Mouse (Mus musculus) MEL (cell line): ENCODE results near the gene Wdr1. TPM values are rescaled to one million over a fixed set of nuclear protein-coding genes. Genes with fewer than 3 reads are reported as not detected.

ENCODE experiments used
- DNase-seq: peaks from one replicate; pipeline ENCODE4 v3.0.0; 2011; ENCODE audit warnings: low read depth, low spot score
- H3K27ac ChIP-seq: 2 replicates; pipeline ENCODE4 v1.5.1; 2012; ENCODE audit warnings: low read depth, mild to moderate bottlenecking, control low read depth, low read length, moderate library complexity; ENCODE audit not compliant: control insufficient read depth
- H3K27me3 ChIP-seq, 2 experiments: fragments of 150-350 bp in 1 of 2; sonication (generic) in 1 of 2; 2 replicates each; pipeline ENCODE4 v1.6.1; 2012; ENCODE audit warnings: low read length in 2 of 2, mild to moderate bottlenecking in 2 of 2, improper control_type of control experiment in 1 of 2, moderate library complexity in 1 of 2; ENCODE audit not compliant: insufficient read depth in 2 of 2, control insufficient read depth in 1 of 2
- H3K36me3 ChIP-seq, 2 experiments: 2 replicates each; pipeline ENCODE4 v1.6.1; 2012 to 2014; ENCODE audit warnings: low read length in 2 of 2, improper control_type of control experiment in 1 of 2, inconsistent platforms in 1 of 2, mild to moderate bottlenecking in 1 of 2; ENCODE audit not compliant: insufficient read depth in 2 of 2, control insufficient read depth in 1 of 2
- H3K4me1 ChIP-seq, 2 experiments: fragments of 150-350 bp in 1 of 2; sonication (generic) in 1 of 2; 2 replicates each; pipeline ENCODE4 v1.6.1; 2012; ENCODE audit warnings: low read length in 2 of 2, improper control_type of control experiment in 1 of 2, mild to moderate bottlenecking in 1 of 2; ENCODE audit not compliant: insufficient read depth in 2 of 2, control insufficient read depth in 1 of 2
- H3K4me3 ChIP-seq, 2 experiments: fragments of 150-350 bp in 1 of 2; sonication (generic) in 1 of 2; 2 replicates each; pipeline ENCODE4 v1.5.1; 2012; ENCODE audit warnings: low read depth in 2 of 2, low read length in 2 of 2, mild to moderate bottlenecking in 2 of 2, moderate library complexity in 2 of 2, control low read depth in 1 of 2, improper control_type of control experiment in 1 of 2; ENCODE audit not compliant: control insufficient read depth in 1 of 2, insufficient read depth in 1 of 2
- H3K79me2 ChIP-seq: 2 replicates; pipeline ENCODE4 v1.6.1; 2012; ENCODE audit warnings: mild to moderate bottlenecking, low read length, moderate library complexity; ENCODE audit not compliant: control insufficient read depth, poor library complexity, insufficient read depth
- H3K9ac ChIP-seq: 2 replicates; pipeline ENCODE4 v1.6.1; 2012; ENCODE audit warnings: low read depth, mild to moderate bottlenecking, control low read depth, low read length, moderate library complexity; ENCODE audit not compliant: control insufficient read depth, poor library complexity, severe bottlenecking
- H3K9me3 ChIP-seq: fragments of 150-350 bp; sonication (generic); replicated peaks from 2 replicates; pipeline ENCODE4 v1.6.1; 2012; ENCODE audit warnings: mild to moderate bottlenecking, low read length, improper control_type of control experiment, moderate library complexity; ENCODE audit not compliant: insufficient read depth
- CHD2 ChIP-seq: IDR thresholded peaks from 2 replicates; pipeline ENCODE4 v1.6.1; 2011; ENCODE audit warnings: low read length, improper control_type of control experiment
- E2F4 ChIP-seq: IDR thresholded peaks from 2 replicates; pipeline ENCODE4 v1.6.1; 2011; ENCODE audit warnings: low read depth, low read length, improper control_type of control experiment, borderline replicate concordance
- ETS1 ChIP-seq: IDR thresholded peaks from 2 replicates; pipeline ENCODE4 v1.6.1; 2012; ENCODE audit warnings: low read depth, mild to moderate bottlenecking, inconsistent platforms, low read length, improper control_type of control experiment, moderate library complexity
- GABPA ChIP-seq: IDR thresholded peaks from 2 replicates; pipeline ENCODE4 v1.6.1; 2012; ENCODE audit warnings: low read depth, mild to moderate bottlenecking, inconsistent platforms, low read length, improper control_type of control experiment, moderate library complexity
- HCFC1 ChIP-seq: IDR thresholded peaks from 2 replicates; pipeline ENCODE4 v1.6.1; 2012; ENCODE audit warnings: low read depth, mild to moderate bottlenecking, inconsistent platforms, low read length, improper control_type of control experiment, moderate library complexity
- KAT2A ChIP-seq: conservative IDR thresholded peaks from 2 replicates; pipeline ENCODE4 v1.6.1; 2012; ENCODE audit warnings: low read depth, low read length, improper control_type of control experiment, inconsistent platforms
- MAFK ChIP-seq: IDR thresholded peaks from 2 replicates; pipeline ENCODE4 v1.6.1; 2011; ENCODE audit warnings: low read depth, mild to moderate bottlenecking, low read length, improper control_type of control experiment, borderline replicate concordance
- MXI1 ChIP-seq: IDR thresholded peaks from 2 replicates; pipeline ENCODE4 v1.6.1; 2011; ENCODE audit warnings: mild to moderate bottlenecking, low read depth, low read length, improper control_type of control experiment
- MYB ChIP-seq: IDR thresholded peaks from 2 replicates; pipeline ENCODE4 v1.6.1; 2011; ENCODE audit warnings: mild to moderate bottlenecking, low read depth, low read length, improper control_type of control experiment
- POLR2AphosphoS2 ChIP-seq: IDR thresholded peaks from 2 replicates; pipeline ENCODE4 v1.6.1; 2011; ENCODE audit warnings: low read length, improper control_type of control experiment
- POLR2AphosphoS5 ChIP-seq: IDR thresholded peaks from 2 replicates; pipeline ENCODE4 v1.6.1; 2012; ENCODE audit warnings: low read depth, borderline replicate concordance, mild to moderate bottlenecking, inconsistent platforms, low read length, moderate library complexity, mixed read lengths
- RAD21 ChIP-seq: IDR thresholded peaks from 2 replicates; pipeline ENCODE4 v1.6.1; 2011; ENCODE audit warnings: mild to moderate bottlenecking, low read depth, low read length, improper control_type of control experiment
- SIN3A ChIP-seq: IDR thresholded peaks from 2 replicates; pipeline ENCODE4 v1.6.1; 2012; ENCODE audit warnings: low read length, improper control_type of control experiment, inconsistent platforms
- TBP ChIP-seq: IDR thresholded peaks from 2 replicates; pipeline ENCODE4 v1.8.0; 2011; ENCODE audit warnings: low read depth, low read length, improper control_type of control experiment
- UBTF ChIP-seq: IDR thresholded peaks from 2 replicates; pipeline ENCODE4 v1.6.1; 2012; ENCODE audit warnings: low read depth, mild to moderate bottlenecking, inconsistent platforms, low read length, improper control_type of control experiment, moderate library complexity, borderline replicate concordance; ENCODE audit not compliant: insufficient read depth
- USF1 ChIP-seq: IDR thresholded peaks from 2 replicates; pipeline ENCODE4 v1.6.1; 2014; ENCODE audit warnings: low read depth, mild to moderate bottlenecking, inconsistent platforms, low read length, improper control_type of control experiment, moderate library complexity
- ZMIZ1 ChIP-seq: IDR thresholded peaks from 2 replicates; pipeline ENCODE4 v1.6.1; 2012; ENCODE audit warnings: low read depth, mild to moderate bottlenecking, inconsistent platforms, low read length, improper control_type of control experiment, moderate library complexity
- polyA plus RNA-seq, 2 experiments: library from polyadenylated mRNA; stranded (reverse) in 1 of 2; unstranded in 1 of 2; fragments of >175 nt in 1 of 2; fragments of >200 nt in 1 of 2; gene quantifications; 2 replicates each; pipeline versions ENCODE4 v1.2.1 to v1.2.4; 2012; ENCODE audit warnings: low replicate concordance in 2 of 2, low read depth in 1 of 2; ENCODE audit not compliant: insufficient read length in 2 of 2, insufficient read depth in 1 of 2, missing spikeins in 1 of 2
- total RNA-seq: library from RNA; depleted of rRNA; stranded (reverse); fragments of 300-350 nt; gene quantifications from 2 replicates; pipeline ENCODE4 v1.2.3, GENCODE M21; 2012

The Wdr1 gene
- total and polyA plus RNA-seq, 3 experiments, result 144 to 174 TPM; not detected in 1

DNA sequence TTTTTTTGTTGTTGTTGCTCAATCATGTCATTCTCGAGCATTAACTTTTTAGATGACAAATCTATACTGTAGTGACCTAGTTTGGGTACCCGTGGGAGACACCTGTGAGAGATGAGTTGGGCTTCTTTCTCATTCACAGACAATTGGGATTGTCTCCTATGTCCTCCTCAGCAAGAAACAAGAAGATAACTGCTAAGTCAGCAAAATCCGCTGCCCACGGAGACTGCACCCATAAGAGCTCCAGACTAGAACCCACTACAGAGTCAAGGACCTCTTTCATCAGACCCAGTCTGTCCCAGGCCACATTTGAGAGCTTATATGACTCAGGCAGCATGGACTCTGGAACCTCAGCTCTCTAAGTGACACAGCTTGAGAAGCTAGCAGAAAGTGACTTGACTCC, 73.3 kb downstream of the Wdr1 start:
- 0 out of 2 replicates have a peak, but pooled peaks have one; percentile 47 for TF ChIP-seq MAFK
- TF ChIP-seq TBP, result no peak
- Histone ChIP-seq H3K9me3 (no peaks in the 10 kb centered on the region), H3K27me3 (no peaks in the 10 kb centered on the region), H3K79me2 (no peaks in the 10 kb centered on the region), H3K36me3 (no peaks in the 10 kb centered on the region), H3K4me1 (peaks cover 0 to 3% of the 10 kb centered on the region in 2 experiments; a peak in 1 of 4 replicates), H3K4me3 (no peak overlapping the region), H3K27ac (no peak overlapping the region), H3K9ac (no peak overlapping the region)
- no peak for DNase-seq

DNA sequence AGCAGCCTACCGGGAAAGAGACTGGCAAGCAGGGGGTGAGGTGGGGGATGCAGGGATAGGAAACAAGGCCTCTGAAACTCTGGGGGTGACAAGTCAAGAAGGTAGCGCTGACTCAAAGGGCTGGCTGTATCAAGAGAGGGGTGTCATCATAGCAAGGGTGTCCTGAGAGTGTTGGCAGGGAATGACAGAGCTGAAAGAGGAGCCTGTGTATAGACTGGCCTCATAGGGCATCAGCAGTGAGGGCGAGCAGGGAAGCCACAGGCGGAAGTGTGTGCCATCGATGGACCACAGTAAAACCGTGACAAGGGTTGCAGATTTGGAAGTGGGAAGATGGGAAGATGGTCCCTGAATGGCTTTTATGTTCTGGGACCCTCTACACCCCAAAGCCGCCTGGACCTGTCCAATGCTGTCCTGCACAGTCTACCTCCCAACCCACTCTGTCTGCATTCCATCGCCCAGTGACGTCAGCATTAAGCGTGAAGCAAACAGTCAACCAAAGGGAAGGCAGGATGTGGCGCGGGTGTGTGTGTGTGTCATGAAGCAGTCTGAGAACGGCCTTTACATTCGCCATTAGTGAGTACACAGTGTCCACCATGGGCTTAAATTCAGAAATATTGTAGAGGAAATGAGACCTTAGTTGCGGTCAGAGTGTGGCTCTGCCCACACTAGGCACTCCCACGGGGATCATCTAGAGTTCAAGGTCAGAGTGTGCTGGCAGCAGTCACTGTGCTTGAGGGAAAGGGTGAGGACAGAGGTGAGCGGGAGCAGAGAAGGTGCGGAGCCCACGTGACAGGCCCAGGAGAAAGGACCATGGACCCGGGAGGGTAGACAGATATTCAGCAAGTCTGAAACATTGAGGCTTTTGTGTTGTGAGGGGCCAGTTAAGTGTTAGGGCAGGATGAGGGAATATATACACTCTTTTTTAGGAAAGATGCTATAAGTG, 74.1 kb downstream of the Wdr1 start:
- Histone ChIP-seq H3K4me1 (peaks cover 0 to 3% of the 10 kb centered on the region in 2 experiments; a peak in 1 of 4 replicates), H3K27ac (no peak overlapping the region), H3K9me3 (no peaks in the 10 kb centered on the region), H3K36me3 (peaks cover 0 to under 1% of the 10 kb centered on the region in 2 experiments; a peak in 1 of 4 replicates), H3K79me2 (no peaks in the 10 kb centered on the region), H3K9ac (no peak overlapping the region), H3K4me3 (no peak overlapping the region), H3K27me3 (no peaks in the 10 kb centered on the region)
- TF ChIP-seq HCFC1 (no peak), ZMIZ1 (no peak), USF1 (no peak), CHD2 (no peak), E2F4 (no peak), RAD21 (no peak), MYB (no peak), GABPA (no peak), POLR2AphosphoS2 (no peak), SIN3A (no peak), MXI1 (no peak), UBTF (no peak), ETS1 (no peak), POLR2AphosphoS5 (no peak), KAT2A (no peak), TBP (no peak)
- no peak for DNase-seq
